Mouse (Mus musculus) cerebellum, adult 8-10 months (tissue): ENCODE measurements at regions not wholly inside any gene's neighbourhood (a gene's known extent, or its start where the extent isn't known, plus 50 kb on each side); places are given as distances from the start of the nearest gene placed in this dataset.

Experiments used
- DNase-seq: peaks from one replicate; pipeline ENCODE4 v3.0.0; 2022

DNA sequence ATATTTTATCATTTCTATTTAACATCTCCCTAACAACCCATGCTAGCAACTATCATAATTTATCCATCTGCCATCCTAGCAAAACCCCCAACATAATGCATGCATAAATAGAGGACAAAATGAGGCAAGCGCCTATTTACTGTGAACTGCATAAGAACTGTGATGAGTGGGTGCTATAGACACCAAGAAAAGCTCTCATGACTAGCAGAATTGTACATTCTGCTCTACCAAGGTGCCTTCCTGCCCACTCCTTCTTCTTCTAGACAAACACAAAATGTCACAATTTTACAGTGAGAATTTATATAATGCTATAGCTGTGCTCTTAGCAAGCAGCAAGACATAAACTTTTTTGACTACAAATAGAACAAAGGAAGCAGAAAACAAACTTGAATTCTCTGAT is 305.9 kb downstream of the Brinp1 start:
- no peak for DNase-seq

DNA sequence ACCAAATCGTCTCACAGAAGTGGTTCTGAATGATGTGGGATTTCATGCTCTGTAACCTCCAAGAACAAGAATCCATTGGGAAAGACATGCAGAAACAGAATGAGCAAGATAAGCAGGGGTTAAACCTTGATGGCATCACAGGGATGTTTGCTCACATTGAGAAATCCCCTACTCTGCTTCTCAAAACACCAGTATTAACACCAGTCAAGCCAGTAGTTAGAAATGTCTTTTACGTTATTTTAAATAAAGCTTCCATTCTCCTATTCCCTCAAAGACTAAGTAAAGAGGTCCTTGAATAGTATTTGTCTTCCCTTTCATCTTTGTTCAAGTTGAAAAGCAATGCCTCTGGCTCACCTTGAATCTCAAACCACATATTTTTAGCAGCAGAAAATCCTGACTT is 320.9 kb downstream of the Brinp1 start:
- no peak for DNase-seq

DNA sequence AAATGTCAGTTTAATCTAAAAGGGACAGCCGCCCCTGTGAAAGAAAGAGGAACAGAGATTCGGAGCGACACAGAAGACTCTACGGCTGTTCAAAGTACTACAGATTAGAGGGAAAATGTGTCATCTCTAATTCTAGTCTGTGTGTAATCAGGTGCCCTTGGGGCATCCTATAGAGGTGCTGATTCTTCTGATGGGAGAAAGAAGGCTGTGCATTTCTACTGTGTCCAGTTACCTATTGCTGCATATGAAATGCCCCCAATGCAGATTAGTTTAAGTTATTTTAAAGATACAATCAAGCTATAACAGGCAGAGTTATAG is 330.2 kb downstream of the Brinp1 start:
- DNase-seq: no peak

DNA sequence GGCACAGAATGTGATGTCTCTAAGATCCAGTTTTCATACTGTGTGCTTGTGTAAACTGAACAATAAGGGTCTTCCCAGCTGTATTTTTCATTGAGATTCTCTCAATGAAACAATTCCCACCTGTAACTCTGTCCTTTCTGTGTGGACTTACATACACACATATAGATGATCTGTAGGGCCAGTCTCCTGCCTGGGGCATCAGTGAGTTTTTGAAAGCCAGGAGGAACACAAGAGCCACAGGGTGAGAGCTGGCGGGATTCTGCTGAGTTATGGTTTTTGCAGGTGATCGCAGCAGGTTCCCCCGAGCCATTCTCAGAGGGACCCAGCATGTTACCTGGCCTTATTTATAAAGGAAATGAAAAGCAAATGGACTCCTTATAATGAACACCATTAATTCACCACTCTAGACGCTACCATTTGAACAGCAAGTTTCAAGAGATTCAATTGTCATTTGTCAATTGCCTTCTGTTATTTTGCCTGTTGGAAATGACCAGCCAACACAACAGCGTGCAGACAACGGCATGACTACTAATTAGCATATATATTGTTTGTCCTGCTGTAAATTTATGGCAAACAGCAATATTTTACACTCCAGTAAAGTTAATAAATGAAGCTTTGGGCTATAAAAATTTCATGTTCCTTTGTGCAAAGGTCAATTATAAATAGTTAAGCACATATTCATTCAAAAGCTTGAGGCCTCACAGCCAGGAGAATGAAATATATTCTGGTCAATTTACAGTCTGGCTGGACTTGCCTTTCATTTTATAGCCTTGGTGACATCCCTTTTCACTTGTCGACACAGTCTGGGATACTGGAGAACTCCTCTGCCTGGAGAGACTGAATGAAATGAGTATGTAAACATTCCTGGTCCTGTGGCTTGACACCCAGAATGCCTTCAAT is 330.8 kb downstream of the Brinp1 start:
- DNase-seq: no peak

DNA sequence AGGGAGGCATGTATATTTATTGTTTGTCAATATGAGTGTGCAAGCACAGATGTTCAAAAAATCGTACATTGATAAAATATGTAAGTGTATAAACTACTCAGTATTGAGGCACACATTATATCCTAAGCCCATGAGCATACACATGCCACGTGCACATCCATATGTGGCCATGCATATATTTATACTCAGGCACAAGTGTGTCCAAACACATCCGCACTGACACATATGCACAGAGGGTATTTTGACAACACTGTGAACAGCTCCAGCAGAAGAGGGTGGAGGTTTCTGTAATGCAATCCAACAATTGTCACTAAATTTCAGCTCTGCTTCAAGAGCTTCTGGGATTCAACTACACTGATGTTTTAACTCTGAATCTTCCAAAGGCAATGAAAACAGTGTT is 333.6 kb downstream of the Brinp1 start:
- DNase-seq: no peak

DNA sequence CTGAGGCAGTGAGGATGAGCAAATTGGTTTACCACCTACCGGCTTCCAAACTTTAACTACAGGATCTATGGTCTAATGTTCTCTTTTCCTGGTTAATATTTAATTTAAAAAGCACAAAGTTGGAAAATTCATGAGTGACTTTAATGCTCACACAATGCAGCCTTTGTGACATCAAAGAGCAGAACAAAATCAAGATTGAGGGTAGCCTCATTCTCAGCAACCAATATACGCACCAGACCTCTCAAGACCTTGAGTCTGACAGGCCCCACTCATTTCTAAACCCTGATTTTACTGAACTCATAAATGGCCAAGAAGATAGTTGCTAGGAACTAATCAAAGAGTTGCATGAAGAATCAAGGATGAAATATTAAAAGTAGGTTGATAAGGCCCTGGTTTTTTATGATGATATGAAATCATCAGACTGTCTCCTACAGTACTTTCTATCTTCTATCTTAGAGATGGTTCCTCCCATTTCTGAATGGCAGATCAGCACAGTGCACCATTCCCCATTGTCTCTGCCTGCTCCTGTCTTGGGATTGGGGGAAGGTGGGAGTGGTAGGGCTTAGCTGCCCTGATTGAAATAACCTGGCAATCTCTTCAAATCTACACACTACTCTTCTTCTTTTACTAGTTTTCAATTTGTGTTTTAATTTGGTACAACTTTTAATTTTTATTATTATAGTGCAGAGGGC is 338.3 kb downstream of the Brinp1 start:
- no peak for DNase-seq

DNA sequence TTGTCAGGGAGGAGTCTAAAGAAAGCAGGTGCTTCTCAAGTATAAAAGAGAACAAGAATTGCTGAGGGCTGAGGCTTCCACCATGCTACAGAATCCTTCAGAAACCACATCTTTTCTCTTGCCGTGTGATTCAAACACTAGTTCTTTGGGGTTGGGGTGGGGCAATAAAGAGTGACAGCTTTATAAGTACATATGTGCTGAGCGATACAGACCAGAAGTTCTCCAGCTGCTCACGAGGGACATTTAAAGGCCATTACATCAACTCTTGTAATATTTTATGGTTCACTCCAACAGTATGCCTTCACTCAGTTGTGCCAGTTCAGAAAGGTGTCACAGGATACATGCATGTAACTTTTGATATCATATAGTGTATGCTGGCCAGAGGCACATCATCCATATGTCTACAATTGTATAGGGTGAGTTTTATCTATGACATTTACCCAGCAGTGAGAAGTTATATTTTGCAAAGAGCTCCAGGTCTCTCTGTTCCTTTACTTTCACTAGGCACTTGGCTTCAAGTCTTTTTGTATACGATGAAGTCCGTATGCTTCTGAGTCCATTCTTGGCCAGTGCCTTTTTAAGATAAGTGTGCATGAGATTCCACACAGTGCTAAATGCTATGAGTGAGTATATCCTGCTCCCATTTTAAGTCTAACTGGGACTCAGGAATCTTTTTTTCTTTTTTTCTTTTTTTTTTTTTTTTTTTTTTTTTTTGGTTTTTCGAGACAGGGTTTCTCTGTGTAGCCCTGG is 341.8 kb downstream of the Brinp1 start:
- no peak for DNase-seq

DNA sequence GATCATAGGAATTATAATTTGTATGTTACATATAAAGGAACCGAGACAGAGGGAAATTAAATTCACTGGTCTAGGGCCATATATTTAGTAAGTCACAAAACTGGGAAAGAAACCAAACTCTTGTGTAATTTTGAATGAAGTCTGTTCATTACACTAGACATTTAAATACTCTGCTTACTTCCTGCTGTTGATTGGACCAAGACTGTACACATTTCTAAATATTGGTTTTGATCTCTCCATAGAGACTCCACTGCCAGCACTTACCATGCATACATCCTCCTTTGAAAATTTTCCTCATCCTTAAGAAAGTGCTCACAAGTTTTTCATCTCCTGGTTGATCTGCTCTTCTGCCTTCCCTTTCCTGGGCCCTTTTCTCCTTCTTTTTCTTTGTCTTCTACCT is 358.9 kb downstream of the Brinp1 start:
- no peak for DNase-seq

DNA sequence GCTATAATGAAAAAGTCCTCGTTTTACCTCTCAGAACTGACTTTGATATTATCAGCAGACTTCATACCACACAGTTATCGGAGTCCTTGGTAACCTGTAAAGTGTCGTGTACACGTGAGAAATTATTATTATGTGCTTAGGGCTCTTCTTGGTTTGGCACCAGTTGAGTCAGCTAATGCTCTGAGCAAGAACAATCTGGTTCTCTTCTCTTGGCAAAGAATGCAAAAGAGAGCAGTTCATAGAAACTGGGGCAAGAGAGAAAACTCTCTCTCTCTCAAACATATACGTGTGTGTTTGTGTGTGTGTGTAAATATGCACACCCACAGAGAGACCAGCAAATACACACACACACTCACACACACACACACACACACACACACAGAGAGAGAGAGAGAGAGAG is 378.8 kb downstream of the Brinp1 start:
- DNase-seq: no peak

DNA sequence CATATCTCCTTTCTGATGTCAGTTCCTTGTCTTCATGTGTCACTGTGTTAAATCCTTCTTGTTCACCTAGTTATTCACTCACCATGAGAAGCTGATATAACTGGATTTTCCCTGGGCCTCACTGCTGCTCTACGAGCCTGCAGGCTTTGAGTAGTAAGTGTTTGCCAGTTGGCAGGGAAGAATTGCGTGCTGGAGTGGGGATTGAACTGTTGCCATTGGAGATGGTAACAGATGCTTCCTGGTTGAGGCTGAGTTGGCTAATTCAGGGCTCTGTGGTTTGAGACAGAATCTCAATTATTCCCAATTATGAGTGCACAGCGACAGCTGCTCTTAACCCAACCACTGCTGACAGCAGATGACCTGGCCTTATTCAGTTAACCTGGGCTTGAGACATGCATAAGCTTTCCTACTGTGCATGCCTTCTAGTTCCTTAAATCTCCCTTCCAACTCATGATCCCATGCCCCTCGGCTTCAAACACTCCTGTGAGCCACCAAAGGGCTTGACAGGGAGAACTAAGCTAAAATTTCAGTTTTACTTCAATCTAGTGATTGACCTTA is 379.5 kb downstream of the Brinp1 start:
- peak; percentile 28 for DNase-seq

DNA sequence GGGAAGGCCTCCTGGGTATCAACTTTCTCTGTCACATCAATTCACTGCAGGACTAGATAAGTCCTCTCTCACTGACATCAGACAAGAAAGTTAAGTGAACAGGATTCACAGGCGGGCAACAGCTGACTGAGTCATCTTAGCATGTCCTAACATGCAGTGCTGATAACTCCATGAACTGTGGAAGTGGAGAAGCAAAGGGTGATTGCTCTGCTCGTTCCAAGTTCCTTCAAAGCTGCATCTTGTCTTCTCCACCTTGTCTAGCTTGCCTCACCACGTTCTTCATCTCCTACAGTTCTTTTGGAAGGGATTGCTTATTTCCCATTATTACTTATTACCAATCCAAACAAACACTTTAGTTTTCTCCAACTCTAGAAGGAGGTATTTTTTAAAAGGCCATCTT is 380.9 kb downstream of the Brinp1 start:
- no peak for DNase-seq

DNA sequence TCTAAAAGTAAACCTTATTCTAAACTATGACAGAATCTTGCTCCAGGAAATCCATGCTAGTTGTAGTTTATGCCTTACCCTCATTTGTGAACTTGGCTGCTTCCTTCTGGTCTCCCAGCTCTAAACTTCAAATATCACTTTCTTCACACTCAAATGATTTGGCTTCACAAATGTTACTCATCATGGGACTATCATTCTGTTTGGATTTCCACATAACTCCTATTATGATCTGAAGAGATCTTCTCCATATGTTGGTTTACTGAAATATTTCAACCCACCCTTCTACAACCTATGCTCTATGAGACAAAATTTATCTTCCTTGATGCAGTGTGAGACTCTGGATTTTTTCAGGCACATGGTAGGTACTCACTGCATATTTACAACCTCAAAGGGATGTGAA is 381.7 kb downstream of the Brinp1 start:
- DNase-seq: no peak

DNA sequence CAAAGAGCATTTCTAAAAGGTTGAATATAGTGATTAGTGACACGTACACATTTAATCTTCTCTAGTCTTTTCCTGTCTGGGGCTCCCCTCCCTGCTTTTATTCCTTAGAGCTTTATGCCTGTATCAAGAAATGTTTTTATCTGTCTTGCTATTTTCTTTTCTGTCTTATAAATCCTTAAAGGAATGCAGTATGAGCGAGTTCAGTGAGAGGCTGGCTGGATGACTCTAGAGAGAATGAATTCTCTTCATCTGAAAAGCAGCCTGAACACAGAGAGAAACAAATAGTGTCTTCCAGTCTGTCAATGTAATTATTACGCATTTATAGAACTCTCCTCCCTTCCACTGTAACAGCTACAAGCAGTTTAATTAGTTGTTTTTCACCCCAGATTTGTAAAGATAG is 417.9 kb downstream of the Brinp1 start:
- DNase-seq: no peak

DNA sequence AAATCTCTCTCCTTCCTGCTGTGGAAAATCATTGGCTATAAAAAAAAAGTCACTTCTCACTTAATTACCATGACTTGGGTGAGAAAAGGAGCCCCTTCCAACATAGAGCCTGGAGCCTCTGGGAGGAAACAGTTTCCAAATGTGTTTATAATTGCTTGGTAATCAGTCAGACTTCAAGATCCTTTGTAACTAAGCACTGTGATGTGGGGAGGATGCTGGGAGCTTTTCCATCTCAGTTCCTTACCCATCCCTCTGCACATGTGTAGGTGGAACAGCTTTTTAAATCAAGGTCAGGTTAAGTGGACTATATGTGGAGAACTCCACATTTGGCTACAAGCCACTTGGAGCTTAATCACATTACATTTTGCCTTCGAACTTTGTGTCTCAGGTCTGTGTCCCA is 418.4 kb downstream of the Brinp1 start:
- no peak for DNase-seq

DNA sequence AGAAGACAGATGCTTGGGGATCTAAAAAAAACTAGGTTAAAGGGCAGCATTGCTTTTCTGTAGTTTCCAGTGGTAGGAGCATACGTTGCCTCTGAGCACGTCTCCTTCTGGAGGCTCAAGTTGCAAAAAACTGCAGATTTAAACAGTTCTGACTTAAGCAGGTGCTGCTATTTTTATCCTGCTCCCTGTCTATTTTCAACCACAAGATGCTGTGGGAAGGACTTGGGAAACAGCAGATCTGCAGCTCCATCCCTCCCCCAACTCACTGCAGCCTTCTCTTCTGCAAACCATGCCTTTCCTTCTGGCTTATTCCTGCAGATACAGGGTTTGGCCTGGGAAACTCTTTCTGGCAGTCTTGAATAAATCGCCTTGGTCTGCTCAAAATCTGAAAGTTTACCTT is 422.1 kb downstream of the Brinp1 start:
- no peak for DNase-seq

DNA sequence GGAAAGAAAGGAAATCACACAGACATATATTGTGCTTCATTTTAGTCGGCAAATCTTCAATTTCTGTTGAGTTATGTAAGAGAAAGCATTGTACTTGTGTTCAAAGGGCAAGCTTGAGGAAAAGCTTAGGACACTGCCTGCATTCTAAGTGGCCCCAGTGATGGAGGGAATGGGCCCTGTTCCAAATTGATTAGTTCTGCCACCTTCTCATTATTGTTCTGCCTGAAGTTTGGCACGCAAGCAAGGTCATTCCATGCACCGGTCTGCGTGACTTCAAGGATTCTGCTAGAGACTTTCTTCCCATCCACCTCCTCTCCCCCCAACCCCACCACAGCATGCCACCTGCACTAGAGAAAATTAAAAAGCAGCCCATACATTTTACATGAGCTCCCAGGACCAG is 466.2 kb downstream of the Brinp1 start:
- no peak for DNase-seq

DNA sequence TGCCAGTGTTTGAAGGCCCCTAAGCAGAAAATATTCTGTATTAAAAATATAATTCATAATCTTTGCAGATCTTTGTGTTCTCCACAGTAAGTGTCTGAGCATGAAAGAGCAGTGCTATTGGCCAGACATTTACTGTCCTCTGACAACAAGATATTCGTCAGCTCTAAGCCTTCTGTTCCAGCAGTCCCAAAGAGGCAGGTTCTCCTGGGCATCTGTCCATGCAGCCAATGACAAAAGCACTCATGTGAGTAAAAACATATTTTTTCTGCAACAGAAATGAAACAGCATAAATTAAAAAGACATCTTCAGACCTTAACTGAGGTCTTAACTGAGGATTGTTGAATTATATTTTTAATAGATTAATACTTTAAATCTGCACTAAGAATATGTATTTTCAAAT is 467.3 kb downstream of the Brinp1 start:
- no peak for DNase-seq

DNA sequence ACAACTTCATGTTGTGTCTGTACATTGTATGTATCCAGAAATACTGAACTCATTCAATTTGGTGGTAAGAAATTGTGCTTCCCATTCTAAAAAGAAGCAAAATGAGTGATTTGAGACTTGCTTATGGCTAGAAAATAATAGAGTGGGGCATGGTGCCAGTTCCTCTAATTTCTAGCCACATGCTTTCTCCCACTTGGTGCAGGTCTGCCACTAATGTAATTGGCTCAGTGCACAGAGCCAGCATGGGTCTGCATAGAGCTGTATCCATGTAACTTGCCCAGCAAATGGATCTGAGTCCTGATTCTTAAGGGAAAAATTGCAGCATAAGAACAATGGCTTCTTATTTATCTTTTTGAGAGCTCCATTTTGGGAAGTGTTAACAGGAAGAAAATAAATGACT is 492.4 kb downstream of the Brinp1 start:
- peak; percentile 56 for DNase-seq

DNA sequence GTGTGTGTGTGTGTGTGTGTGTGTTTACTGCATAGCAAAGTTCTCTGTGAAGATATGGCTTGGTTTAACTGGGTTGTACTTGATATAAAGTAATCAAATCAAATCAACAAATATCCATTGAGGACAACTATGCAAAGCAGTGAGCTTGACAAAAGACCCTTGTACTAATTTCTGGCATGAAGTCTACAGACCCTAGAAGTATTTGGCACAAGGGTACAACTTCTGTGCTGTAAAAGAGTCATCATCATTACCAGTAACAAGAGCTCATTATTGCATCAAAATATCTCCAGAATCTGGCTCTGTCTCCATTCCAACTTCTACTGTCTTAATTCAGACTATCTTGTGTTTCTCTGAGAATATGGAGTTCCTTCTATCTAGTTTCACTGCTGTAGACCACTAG is 538.2 kb downstream of the Brinp1 start:
- DNase-seq: no peak

DNA sequence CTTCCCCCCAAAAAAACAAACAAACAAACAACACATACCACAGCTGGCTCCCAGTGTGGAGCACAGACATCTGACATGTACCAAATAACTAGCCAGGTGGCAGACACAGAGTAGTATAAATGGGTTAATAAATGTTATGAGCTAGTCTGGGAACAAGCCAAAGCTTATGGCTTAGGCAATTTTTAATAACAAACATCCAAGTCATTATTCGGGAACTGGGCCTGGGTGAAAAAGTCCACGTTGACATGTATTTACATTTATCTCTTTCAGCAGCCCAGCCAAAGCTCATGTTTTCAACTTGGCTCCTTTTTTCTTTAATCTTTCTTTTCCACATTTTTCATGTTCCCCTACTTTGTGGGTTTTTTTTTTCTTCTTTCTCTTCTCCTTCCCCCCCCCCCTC is 543.4 kb downstream of the Brinp1 start:
- no peak for DNase-seq

DNA sequence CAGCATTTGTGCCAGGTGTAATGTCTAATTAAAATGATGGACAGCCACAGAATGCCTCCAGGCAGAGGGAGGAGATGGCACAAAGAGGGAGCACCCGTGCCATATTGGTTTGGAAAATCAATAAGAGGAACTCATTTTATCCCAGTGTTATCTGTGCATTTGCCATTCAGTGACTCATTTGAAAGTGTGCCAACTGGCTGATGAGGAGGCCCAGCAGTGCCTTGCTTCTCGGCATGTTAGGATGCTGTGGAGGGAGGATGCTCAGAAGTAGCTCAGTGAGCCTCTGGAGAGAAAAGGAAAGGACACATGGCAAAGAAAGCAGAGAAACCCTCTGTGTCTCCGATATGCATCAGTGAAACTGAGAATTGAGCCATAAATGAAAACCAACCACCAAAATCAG is 549.8 kb downstream of the Brinp1 start:
- peak; percentile 12 for DNase-seq

DNA sequence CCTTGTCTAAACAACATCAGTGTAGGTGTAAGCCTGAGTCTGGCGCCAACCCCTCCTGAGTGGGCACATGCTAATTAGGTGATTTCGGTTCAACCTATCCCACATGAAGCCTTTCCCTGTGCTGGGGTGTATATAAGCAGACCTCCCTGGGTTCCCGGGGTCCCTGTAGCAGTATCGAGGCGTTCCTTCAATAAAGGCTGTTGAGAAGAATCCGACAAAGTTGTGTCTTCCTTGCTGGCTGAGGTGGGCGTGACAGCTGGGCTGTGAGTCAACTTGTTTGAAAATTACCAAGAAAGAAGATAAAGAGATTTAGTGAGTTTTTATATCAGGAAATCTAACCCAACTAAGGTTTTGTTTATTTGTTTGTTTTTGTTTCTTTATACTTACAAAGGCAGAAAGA is 567.1 kb downstream of the Brinp1 start:
- no peak for DNase-seq

DNA sequence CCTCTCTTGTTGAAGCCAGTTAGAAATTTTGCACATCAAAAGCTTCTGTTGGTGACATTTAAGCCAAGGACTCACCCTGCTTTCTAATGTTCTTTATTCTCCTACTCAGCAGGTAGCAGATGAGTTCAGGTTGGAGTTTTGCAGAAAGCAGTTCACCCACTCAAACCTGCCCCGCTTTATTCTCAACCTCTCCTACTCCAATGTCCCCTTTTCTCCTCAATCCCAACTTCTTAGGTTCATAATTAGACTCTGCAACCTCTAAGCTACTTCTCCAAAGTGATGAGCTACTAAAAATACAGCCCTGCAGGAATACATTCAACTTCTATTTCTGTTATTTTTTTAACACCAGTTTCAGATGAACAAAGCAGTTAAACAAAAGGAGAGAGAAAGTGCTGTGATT is 572.2 kb downstream of the Brinp1 start:
- DNase-seq: no peak

DNA sequence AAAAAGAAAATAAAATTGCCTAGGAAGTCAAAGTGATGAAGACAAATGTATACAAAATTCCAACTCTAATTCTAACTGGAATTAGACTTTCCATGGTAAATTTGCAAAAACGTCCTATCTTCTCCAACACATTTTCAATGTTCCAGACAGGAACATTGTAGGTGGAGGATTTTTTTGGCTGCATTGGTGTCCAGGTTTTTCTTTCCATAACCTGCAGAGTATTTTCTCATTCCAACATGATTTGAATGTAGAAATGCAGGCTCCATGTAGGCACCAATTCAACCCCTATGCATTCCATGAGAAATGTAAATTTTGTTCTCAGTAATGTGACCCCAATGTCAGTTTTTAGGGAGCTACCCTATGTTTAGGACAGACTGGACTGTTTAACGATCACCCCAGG is 586.2 kb downstream of the Brinp1 start:
- DNase-seq: no peak
